Mouse (Mus musculus) embryonic facial prominence, embryonic 12.5 days (tissue): Measurements from ENCODE around the gene Tmem252. TPM values are rescaled to one million over a fixed set of nuclear protein-coding genes. Genes with fewer than 3 reads are reported as not detected.

Source experiments
- ATAC-seq: fragments of 200-750 bp; cut with Nextera tagmentation; 2 replicates; pipeline ENCODE4 v1.8.0; 2017; ENCODE audit not compliant: insufficient number of reproducible peaks, insufficient read depth, low FRiP score, low TSS enrichment
- H3K27ac ChIP-seq: fragments of 300-500 bp; sonication (generic); 2 replicates; pipeline ENCODE4 v1.5.1; 2016; ENCODE audit warnings: mild to moderate bottlenecking
- H3K27me3 ChIP-seq: fragments of 300-500 bp; sonication (generic); 2 replicates; pipeline ENCODE4 v1.6.1; 2016; ENCODE audit warnings: mild to moderate bottlenecking, moderate library complexity
- H3K36me3 ChIP-seq: fragments of 300-500 bp; sonication (generic); 2 replicates; pipeline ENCODE4 v1.6.1; 2016; ENCODE audit warnings: mild to moderate bottlenecking
- H3K4me1 ChIP-seq: fragments of 300-500 bp; sonication (generic); 2 replicates; pipeline ENCODE4 v1.6.1; 2016
- H3K4me2 ChIP-seq: fragments of 300-500 bp; sonication (generic); replicated peaks from 2 replicates; pipeline ENCODE4 v1.6.1; 2016; ENCODE audit warnings: mild to moderate bottlenecking, moderate library complexity
- H3K4me3 ChIP-seq: fragments of 300-500 bp; sonication (generic); 2 replicates; pipeline ENCODE4 v1.5.1; 2016; ENCODE audit warnings: mild to moderate bottlenecking
- H3K9ac ChIP-seq: fragments of 300-500 bp; sonication (generic); 2 replicates; pipeline ENCODE4 v1.6.1; 2016; ENCODE audit warnings: mild to moderate bottlenecking, moderate library complexity
- H3K9me3 ChIP-seq: fragments of 300-500 bp; sonication (generic); 2 replicates; pipeline ENCODE4 v1.6.1; 2016; ENCODE audit warnings: mild to moderate bottlenecking, moderate library complexity
- WGBS: fragments of 180-500 bp; shearing (Covaris S2); methylation state at CpG from one replicate; pipeline ENCODE4 v1.1.7; 2016; 5-methylcytosine and 5-hydroxymethylcytosine counted together
- polyA plus RNA-seq: library from polyadenylated mRNA; unstranded; fragments of >200 nt; fragmentation: Nextera tagmentation; extraction: Ambion mirVana; gene quantifications from 2 replicates; pipeline ENCODE4 v1.2.1, GENCODE M21; 2016

Gene Tmem252
- polyA plus RNA-seq, 1 experiment from 2014 or later, result 2.4 TPM

GRCm38 (mm10) chr19:24703680-24704079, 29.9 kb downstream of the Tmem252 start:
- Histone ChIP-seq H3K36me3 (no peaks in the 10 kb centered on the region), H3K9me3 (no peaks in the 10 kb centered on the region), H3K27me3 (no peaks in the 10 kb centered on the region), H3K4me3 (no peak overlapping the region), H3K4me2 (no peak overlapping the region), H3K9ac (no peak overlapping the region), H3K4me1 (0 out of 2 replicates have a peak, but pooled peaks cover 8% of the 10 kb centered on the region), H3K27ac (no peak overlapping the region)
- WGBS, result 61% methylated on average over 8 of the region's 8 CpGs
- ATAC-seq, result no peak

- no peak overlapping the region for H3K4me3 ChIP-seq
- no peak overlapping the region for H3K4me2 ChIP-seq
- H3K36me3 ChIP-seq, result no peaks in the 10 kb centered on the region
- ATAC-seq, result no peak
- no peaks in the 10 kb centered on the region for H3K9me3 ChIP-seq
- H3K27ac ChIP-seq, result no peak overlapping the region
- H3K4me1 ChIP-seq, result 0 out of 2 replicates have a peak, but pooled peaks cover 8% of the 10 kb centered on the region
- no peaks in the 10 kb centered on the region for H3K27me3 ChIP-seq
- H3K9ac ChIP-seq, result no peak overlapping the region
- 76% methylated on average over 2 of the region's 2 CpGs for WGBS
Measured at GRCm38 (mm10) chr19:24704326-24704725, 30.5 kb downstream of the Tmem252 start.

GRCm38 (mm10) chr19:24705395-24705794, 31.6 kb downstream of the Tmem252 start:
- no peak overlapping the region for H3K4me2 ChIP-seq

GRCm38 (mm10) chr19:24707071-24707906, 33.5 kb downstream of the Tmem252 start:
- Histone ChIP-seq H3K4me2 (no peak overlapping the region), H3K4me1 (0 out of 2 replicates have a peak, but pooled peaks cover 8% of the 10 kb centered on the region), H3K27me3 (no peaks in the 10 kb centered on the region), H3K27ac (no peak overlapping the region), H3K9me3 (no peaks in the 10 kb centered on the region), H3K4me3 (no peak overlapping the region), H3K9ac (no peak overlapping the region), H3K36me3 (no peaks in the 10 kb centered on the region)
- 75% methylated on average over 7 of the region's 7 CpGs for WGBS
- no peak for ATAC-seq

More at GRCm38 (mm10) chr19:24705395-24705794, 31.6 kb downstream of the Tmem252 start:
- no peaks in the 10 kb centered on the region for H3K27me3 ChIP-seq
- no peak overlapping the region for H3K9ac ChIP-seq
- no peak for ATAC-seq
- no peaks in the 10 kb centered on the region for H3K9me3 ChIP-seq
- no peak overlapping the region for H3K27ac ChIP-seq
- 65% methylated on average over 1 of the region's 1 CpGs for WGBS
- no peaks in the 10 kb centered on the region for H3K36me3 ChIP-seq
- 0 out of 2 replicates have a peak, but pooled peaks cover 8% of the 10 kb centered on the region for H3K4me1 ChIP-seq
- H3K4me3 ChIP-seq, result no peak overlapping the region

GRCm38 (mm10) chr19:24708032-24708431, 34.2 kb downstream of the Tmem252 start:
- H3K4me3 ChIP-seq, result no peak overlapping the region
- no peak for ATAC-seq
- WGBS, result 81% methylated on average over 7 of the region's 7 CpGs
- 0 out of 2 replicates have a peak, but pooled peaks cover 4% of the 10 kb centered on the region for H3K4me1 ChIP-seq
- H3K36me3 ChIP-seq, result no peaks in the 10 kb centered on the region
- H3K27ac ChIP-seq, result no peak overlapping the region
- no peak overlapping the region for H3K9ac ChIP-seq
- H3K27me3 ChIP-seq, result no peaks in the 10 kb centered on the region
- no peaks in the 10 kb centered on the region for H3K9me3 ChIP-seq
- H3K4me2 ChIP-seq, result no peak overlapping the region

- H3K36me3 ChIP-seq, result no peaks in the 10 kb centered on the region
- H3K4me3 ChIP-seq, result no peak overlapping the region
- no peak for ATAC-seq
- H3K27ac ChIP-seq, result no peak overlapping the region
- H3K4me1 ChIP-seq, result no peaks in the 10 kb centered on the region
- H3K9ac ChIP-seq, result no peak overlapping the region
- H3K4me2 ChIP-seq, result no peak overlapping the region
- H3K9me3 ChIP-seq, result no peaks in the 10 kb centered on the region
- H3K27me3 ChIP-seq, result no peaks in the 10 kb centered on the region
- 68% methylated on average over 7 of the region's 7 CpGs for WGBS
Measured at GRCm38 (mm10) chr19:24716303-24717097, 42.7 kb downstream of the Tmem252 start.

GRCm38 (mm10) chr19:24718021-24718420, 44.2 kb downstream of the Tmem252 start:
- no peak overlapping the region for H3K27ac ChIP-seq
- no peaks in the 10 kb centered on the region for H3K9me3 ChIP-seq
- H3K36me3 ChIP-seq, result no peaks in the 10 kb centered on the region
- no peak overlapping the region for H3K4me3 ChIP-seq
- no peaks in the 10 kb centered on the region for H3K27me3 ChIP-seq
- ATAC-seq, result no peak
- H3K4me2 ChIP-seq, result no peak overlapping the region
- WGBS, result 63% methylated on average over 1 of the region's 1 CpGs
- H3K9ac ChIP-seq, result no peak overlapping the region
- H3K4me1 ChIP-seq, result no peaks in the 10 kb centered on the region

- Histone ChIP-seq H3K4me3 (no peak overlapping the region), H3K27ac (no peak overlapping the region), H3K9ac (no peak overlapping the region), H3K27me3 (no peaks in the 10 kb centered on the region), H3K4me2 (no peak overlapping the region), H3K4me1 (no peaks in the 10 kb centered on the region), H3K9me3 (no peaks in the 10 kb centered on the region), H3K36me3 (no peaks in the 10 kb centered on the region)
- no peak for ATAC-seq
- WGBS, result 58% methylated on average over 4 of the region's 4 CpGs
Measured at GRCm38 (mm10) chr19:24719504-24719903, 45.7 kb downstream of the Tmem252 start.

GRCm38 (mm10) chr19:24720448-24720847, 46.6 kb downstream of the Tmem252 start:
- Histone ChIP-seq H3K4me2 (no peak overlapping the region), H3K9me3 (no peaks in the 10 kb centered on the region), H3K4me3 (no peak overlapping the region), H3K27me3 (no peaks in the 10 kb centered on the region), H3K27ac (no peak overlapping the region), H3K4me1 (no peaks in the 10 kb centered on the region), H3K36me3 (no peaks in the 10 kb centered on the region), H3K9ac (no peak overlapping the region)
- no peak for ATAC-seq

- Histone ChIP-seq H3K9ac (no peak overlapping the region), H3K9me3 (no peaks in the 10 kb centered on the region), H3K27ac (no peak overlapping the region), H3K36me3 (no peaks in the 10 kb centered on the region), H3K4me3 (no peak overlapping the region), H3K4me1 (no peaks in the 10 kb centered on the region), H3K4me2 (no peak overlapping the region), H3K27me3 (no peaks in the 10 kb centered on the region)
- ATAC-seq, result no peak
- 86% methylated on average over 10 of the region's 10 CpGs for WGBS
Measured at GRCm38 (mm10) chr19:24724362-24724761, 50.6 kb downstream of the Tmem252 start.

- Histone ChIP-seq H3K4me2 (no peak overlapping the region), H3K9ac (no peak overlapping the region), H3K4me3 (no peak overlapping the region), H3K4me1 (peaks cover 13% of the 10 kb centered on the region; the same call in 1 of the 2 replicates), H3K27ac (no peak overlapping the region; the same call in 1 of the 2 replicates), H3K36me3 (no peaks in the 10 kb centered on the region), H3K9me3 (no peaks in the 10 kb centered on the region), H3K27me3 (no peaks in the 10 kb centered on the region)
- no peak for ATAC-seq
- 32% methylated on average over 5 of the region's 5 CpGs for WGBS
Measured at GRCm38 (mm10) chr19:24730661-24731060, 56.9 kb downstream of the Tmem252 start.
